Mouse (Mus musculus) intestine, postnatal 0 days (tissue): ENCODE results near the gene Atp5d. TPM values are rescaled to one million over a fixed set of nuclear protein-coding genes. Genes with fewer than 3 reads are reported as not detected.
"Not testable (repeated sequence)": the region's sequence is repeated elsewhere in the genome, so short reads cannot be mapped to it uniquely, and the experiment has no call there.

Source experiments
- ATAC-seq: fragments of 200-750 bp; cut with Nextera tagmentation; 2 replicates; pipeline ENCODE4 v1.8.0; 2017; ENCODE audit warnings: mild to moderate bottlenecking, moderate TSS enrichment, moderate library complexity
- H3K27ac ChIP-seq: fragments of 300-500 bp; sonication (generic); 2 replicates; pipeline ENCODE4 v1.5.1; 2014; ENCODE audit warnings: mild to moderate bottlenecking, low read depth, low read length, moderate library complexity
- H3K27me3 ChIP-seq: fragments of 300-500 bp; sonication (generic); replicated peaks from 2 replicates; pipeline ENCODE4 v1.6.1; 2014; ENCODE audit warnings: low read length, mixed read lengths; ENCODE audit not compliant: control insufficient read depth, insufficient read depth
- H3K36me3 ChIP-seq: fragments of 300-500 bp; sonication (generic); 2 replicates; pipeline ENCODE4 v1.6.1; 2014; ENCODE audit warnings: mild to moderate bottlenecking, moderate library complexity; ENCODE audit not compliant: control insufficient read depth, insufficient read depth
- H3K4me1 ChIP-seq: fragments of 300-500 bp; sonication (generic); replicated peaks from 2 replicates; pipeline ENCODE4 v1.6.1; 2014; ENCODE audit warnings: antibody characterized with exemption, low read length, mixed read lengths; ENCODE audit not compliant: control insufficient read depth, insufficient read depth
- H3K4me2 ChIP-seq: fragments of 300-500 bp; sonication (generic); replicated peaks from 2 replicates; pipeline ENCODE4 v1.6.1; 2014; ENCODE audit warnings: low read depth, mild to moderate bottlenecking, moderate library complexity
- H3K4me3 ChIP-seq: fragments of 300-500 bp; sonication (generic); 2 replicates; pipeline ENCODE4 v1.5.1; 2014; ENCODE audit warnings: low read depth, low read length
- H3K9ac ChIP-seq: fragments of 300-500 bp; sonication (generic); 2 replicates; pipeline ENCODE4 v1.6.1; 2014; ENCODE audit warnings: mild to moderate bottlenecking, low read depth, low read length
- H3K9me3 ChIP-seq: fragments of 300-500 bp; sonication (generic); 2 replicates; pipeline ENCODE4 v1.6.1; 2016; ENCODE audit warnings: mixed run types; ENCODE audit not compliant: control insufficient read depth
- CTCF ChIP-seq: sonication (generic); IDR thresholded peaks from 2 replicates; pipeline ENCODE4 v1.5.1; 2016; ENCODE audit warnings: low read depth, mild to moderate bottlenecking, control low read depth, antibody characterized with exemption, moderate library complexity
- WGBS: fragments of 180-500 bp; shearing (Covaris S2); extraction: QIAGEN DNeasy Blood & Tissue Kit; methylation state at CpG from one replicate; pipeline ENCODE4 v1.1.7; 2014; 5-methylcytosine and 5-hydroxymethylcytosine counted together
- polyA plus RNA-seq: library from polyadenylated mRNA; unstranded; fragments of >200 nt; fragmentation: Nextera tagmentation; extraction: Ambion mirVana; gene quantifications from 2 replicates; pipeline ENCODE4 v1.2.1, GENCODE M21; 2015

Gene Atp5d
- polyA plus RNA-seq, 1 experiment from 2014 or later: 1,009 TPM

GRCm38 (mm10) chr10:80164161-80164997 lies 25.9 kb downstream of the Atp5d start:
- Histone ChIP-seq H3K27ac (peak overlapping the region; percentile 50), H3K36me3 (0 out of 2 replicates have a peak, but pooled peaks cover 3% of the 10 kb centered on the region), H3K27me3 (no peaks in the 10 kb centered on the region), H3K4me3 (peak overlapping the region; percentile 37), H3K9ac (peak overlapping the region; percentile 46), H3K9me3 (no peaks in the 10 kb centered on the region), H3K4me1 (peaks cover 32% of the 10 kb centered on the region), H3K4me2 (peak overlapping the region; percentile 82)
- no peak for TF ChIP-seq CTCF
- WGBS: 8% methylated on average over 44 of the region's 44 CpGs
- ATAC-seq: no peak

- H3K4me3 ChIP-seq: peak overlapping the region; percentile 37
- 0% methylated on average over 17 of the region's 17 CpGs for WGBS
- H3K27ac ChIP-seq: peak overlapping the region; percentile 60
- peaks cover 29% of the 10 kb centered on the region for H3K4me1 ChIP-seq
- peak; percentile 13 for ATAC-seq
- H3K36me3 ChIP-seq: peaks cover 9% of the 10 kb centered on the region
- no peaks in the 10 kb centered on the region for H3K9me3 ChIP-seq
- peak; percentile 100 for TF ChIP-seq CTCF
- no peaks in the 10 kb centered on the region for H3K27me3 ChIP-seq
- peak overlapping the region; percentile 82 for H3K4me2 ChIP-seq
- H3K9ac ChIP-seq: peak overlapping the region; percentile 46
Observed at GRCm38 (mm10) chr10:80164998-80165344, 26.5 kb downstream of the Atp5d start.

- Histone ChIP-seq H3K9me3 (no peaks in the 10 kb centered on the region), H3K9ac (peak within 1 kb of the TSS; percentile 46), H3K4me2 (peak within 1 kb of the TSS; percentile 82), H3K27me3 (no peaks in the 10 kb centered on the region), H3K36me3 (peaks cover 14% of the 10 kb centered on the region), H3K4me1 (peaks cover 23% of the 10 kb centered on the region), H3K4me3 (peak within 1 kb of the TSS; percentile 37), H3K27ac (peak within 1 kb of the TSS; percentile 60)
- 18% methylated on average over 20 of the region's 20 CpGs for WGBS
- ATAC-seq: no peak
- TF ChIP-seq CTCF: no peak
Observed at GRCm38 (mm10) chr10:80165392-80166128, 27.1 kb downstream of the Atp5d start, which contains the start of gene Cirbp. TSS of gene Cirbp (plus strand) at chr10:80165985.

GRCm38 (mm10) chr10:80166136-80166535 lies 27.7 kb downstream of the Atp5d start:
- not testable (repeated sequence) for H3K27me3 ChIP-seq, H3K9me3 ChIP-seq, ATAC-seq, H3K4me3 ChIP-seq
- H3K27ac ChIP-seq: peak overlapping the region; percentile 60
- peak overlapping the region; percentile 82 for H3K4me2 ChIP-seq
- whole genome bisulfite sequencing: 87% methylated on average over 4 of the region's 4 CpGs
- 0 out of 2 replicates have a peak overlapping the region, but pooled peaks have one; percentile 46 for H3K9ac ChIP-seq
- H3K4me1 ChIP-seq: peaks cover 20% of the 10 kb centered on the region
- H3K36me3 ChIP-seq: peaks cover 20% of the 10 kb centered on the region

- Histone ChIP-seq H3K36me3 (peaks cover 31% of the 10 kb centered on the region), H3K4me3 (peak overlapping the region; percentile 81), H3K4me2 (peak overlapping the region; percentile 67), H3K27me3 (no peaks in the 10 kb centered on the region), H3K27ac (peak overlapping the region; percentile 100), H3K9ac (peak overlapping the region; percentile 99), H3K4me1 (peaks cover 12% of the 10 kb centered on the region; the same call in 1 of the 2 replicates), H3K9me3 (no peaks in the 10 kb centered on the region)
- TF ChIP-seq CTCF: no peak
- WGBS: under 1% methylated on average over 51 of the region's 55 CpGs
- ATAC-seq: peak; percentile 86
Observed at GRCm38 (mm10) chr10:80167460-80168037, 29.1 kb downstream of the Atp5d start.
